Mouse (Mus musculus) brain, embryonic 14.5 days (tissue): ENCODE data around the gene Dchs2. TPM values are rescaled to one million over a fixed set of nuclear protein-coding genes. Genes with fewer than 3 reads are reported as not detected.

ENCODE experiments used
- DNase-seq: peaks from one replicate; pipeline ENCODE4 v3.0.0-alpha.2; 2011; ENCODE audit warnings: low read depth
- CTCF ChIP-seq: fragments of 200-500 bp; IDR thresholded peaks from 2 replicates; pipeline ENCODE4 v1.5.1; 2012; ENCODE audit warnings: inconsistent platforms, mild to moderate bottlenecking, moderate library complexity, borderline replicate concordance; ENCODE audit not compliant: insufficient read depth, insufficient read length; ENCODE audit errors: extremely low read depth
- POLR2A ChIP-seq: fragments of 200-500 bp; IDR thresholded peaks from 2 replicates; pipeline ENCODE4 v1.6.1; 2012; ENCODE audit warnings: mild to moderate bottlenecking, inconsistent platforms, borderline replicate concordance; ENCODE audit not compliant: poor library complexity, insufficient read depth, insufficient read length, severe bottlenecking; ENCODE audit errors: extremely low read depth
- polyA plus RNA-seq: library from polyadenylated mRNA; depleted of rRNA; stranded (reverse); fragments of >200 nt; gene quantifications from 2 replicates; pipeline ENCODE4 v1.2.3, GENCODE M21; 2012; rRNA removed

Gene Dchs2
- polyA plus RNA-seq, 1 experiment, result 1.8 TPM

DNA sequence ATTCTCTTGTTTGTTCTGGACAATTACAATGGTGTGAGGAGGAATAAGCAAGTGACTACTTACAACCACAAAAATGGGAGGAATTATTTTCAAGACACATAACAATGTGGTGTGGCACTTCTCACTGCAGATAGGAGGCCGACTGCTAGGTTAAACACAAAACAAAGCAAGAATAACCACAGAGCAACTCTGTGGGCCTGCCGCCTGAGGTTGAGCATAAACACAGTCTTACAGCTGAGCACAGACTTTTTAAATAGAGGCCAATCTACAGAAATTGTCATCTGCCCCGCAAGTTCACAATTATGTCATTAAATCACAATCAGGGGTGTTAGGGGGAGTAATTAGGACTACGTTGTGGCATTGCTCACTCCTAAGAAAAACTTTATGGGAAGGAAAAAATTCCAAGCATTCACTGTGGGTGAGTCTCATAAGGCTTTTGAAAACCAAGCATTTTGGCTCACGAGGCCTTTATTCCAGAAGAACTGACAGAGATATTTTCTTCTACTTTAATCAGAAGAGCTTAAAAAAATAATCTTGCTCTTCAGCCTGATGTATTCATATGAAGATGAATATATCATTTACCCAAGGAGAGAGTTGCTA, 172.1 kb downstream of the Dchs2 start:
- no peak for DNase-seq
- TF ChIP-seq POLR2A (no peak), CTCF (no peak)

DNA sequence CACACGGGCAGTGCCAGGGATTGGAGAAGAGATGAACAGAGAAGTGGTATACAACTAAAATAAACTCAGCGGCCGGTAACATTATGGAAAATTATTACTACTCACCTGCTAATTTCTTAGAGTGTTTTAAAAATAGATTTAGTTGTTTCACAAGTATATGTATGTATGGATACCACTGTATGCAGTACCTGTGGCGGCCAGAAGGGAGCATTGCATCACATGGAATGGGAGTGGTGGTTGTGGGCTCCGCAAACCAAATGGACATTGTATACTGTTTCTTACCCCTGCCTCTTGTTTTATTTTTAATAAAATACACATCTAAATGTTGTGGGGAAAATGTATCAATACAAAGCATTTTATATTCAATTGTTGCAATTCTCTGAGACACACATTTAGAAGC, 176.1 kb downstream of the Dchs2 start:
- no peak for TF ChIP-seq POLR2A
- peak; percentile 55; the same call in 1 of the 2 replicates for TF ChIP-seq CTCF
- DNase-seq, result peak; percentile 39

DNA sequence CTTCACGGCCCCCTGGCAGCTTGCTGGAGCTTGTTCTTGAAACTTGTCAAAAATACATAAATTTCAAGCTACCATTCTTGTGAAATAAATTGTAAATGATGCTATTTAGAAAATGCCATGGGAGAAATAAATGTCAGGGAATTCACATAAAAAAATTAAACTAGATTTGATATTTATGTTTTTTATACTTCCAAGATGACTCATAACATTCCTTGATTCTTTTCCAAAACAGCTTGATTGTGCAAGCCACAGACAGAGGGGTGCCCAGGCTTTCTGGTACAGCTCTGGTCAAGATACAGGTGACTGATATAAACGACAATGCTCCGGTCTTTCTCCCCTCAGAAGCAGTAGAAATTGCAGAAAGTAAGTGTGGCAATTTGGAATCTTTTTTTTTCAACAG, 218.2 kb downstream of the Dchs2 start:
- DNase-seq, result no peak
- TF ChIP-seq POLR2A (no peak), CTCF (no peak)

DNA sequence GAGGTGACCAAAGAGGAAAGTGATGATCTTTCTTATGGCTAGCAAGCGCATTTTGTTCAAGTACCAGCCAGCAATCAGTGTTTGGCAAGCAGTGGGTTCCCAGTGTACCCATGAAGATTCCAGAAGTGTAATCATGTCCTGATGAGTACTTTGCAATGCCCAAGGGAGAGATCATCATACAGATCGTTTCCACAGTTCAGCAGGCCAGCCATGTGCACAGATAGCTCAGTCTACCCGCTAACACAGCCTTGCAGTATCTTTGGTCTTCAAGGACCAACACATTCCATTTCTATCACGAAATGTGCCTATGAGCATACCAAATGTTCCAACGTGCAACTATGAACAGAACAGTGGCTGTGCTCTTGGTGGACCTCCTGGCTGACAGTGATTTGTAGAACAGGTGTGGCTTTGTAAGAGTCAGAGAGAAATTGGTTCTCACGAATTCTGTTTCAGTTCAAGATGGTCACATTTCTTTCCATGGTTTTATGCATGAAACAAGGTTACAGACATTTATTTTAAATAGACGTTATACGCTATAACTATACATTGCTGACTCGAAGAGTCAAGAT, 240.8 kb downstream of the Dchs2 start:
- DNase-seq, result no peak
- TF ChIP-seq CTCF (no peak), POLR2A (no peak)

DNA sequence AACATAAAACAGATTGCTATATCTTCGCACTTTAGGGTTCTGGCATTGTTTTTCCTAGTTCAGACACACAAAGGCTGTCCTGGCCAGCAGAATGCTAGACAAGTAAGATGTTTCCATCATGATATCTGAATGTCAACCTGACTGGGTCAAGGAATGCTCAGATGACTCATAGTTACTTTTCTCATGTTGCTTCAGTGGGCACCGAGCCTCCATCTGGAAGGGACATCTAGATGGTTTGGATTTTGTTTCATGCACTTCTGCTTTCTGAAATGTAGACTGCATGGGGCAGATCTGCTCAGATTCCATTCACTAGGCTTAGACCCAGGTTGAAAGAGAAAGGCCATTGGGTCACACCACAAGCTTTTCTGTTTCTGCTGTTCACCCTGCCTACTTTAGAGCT, 242.1 kb downstream of the Dchs2 start:
- TF ChIP-seq POLR2A, result no peak
- TF ChIP-seq CTCF, result no peak
- no peak for DNase-seq

DNA sequence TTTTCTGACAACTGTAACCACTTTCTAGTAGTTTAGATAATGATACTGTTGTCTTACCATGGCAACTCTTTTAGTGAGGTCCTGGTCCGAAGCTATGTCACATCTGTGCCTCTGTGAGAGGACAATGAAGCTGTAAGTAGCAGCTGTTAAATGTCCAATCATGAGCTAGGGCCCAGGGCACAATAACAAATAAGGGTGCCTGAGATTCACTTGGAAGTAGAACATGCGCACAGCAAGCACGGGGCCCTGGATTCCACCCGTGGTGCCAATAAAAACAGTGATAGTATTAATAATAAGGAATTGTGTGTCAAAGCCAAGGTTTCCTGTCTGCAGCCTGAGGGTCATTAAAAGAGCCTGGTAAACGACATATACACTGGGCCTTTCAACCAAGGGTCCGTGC, 246.6 kb downstream of the Dchs2 start:
- DNase-seq, result no peak
- no peak for TF ChIP-seq POLR2A
- TF ChIP-seq CTCF, result no peak

DNA sequence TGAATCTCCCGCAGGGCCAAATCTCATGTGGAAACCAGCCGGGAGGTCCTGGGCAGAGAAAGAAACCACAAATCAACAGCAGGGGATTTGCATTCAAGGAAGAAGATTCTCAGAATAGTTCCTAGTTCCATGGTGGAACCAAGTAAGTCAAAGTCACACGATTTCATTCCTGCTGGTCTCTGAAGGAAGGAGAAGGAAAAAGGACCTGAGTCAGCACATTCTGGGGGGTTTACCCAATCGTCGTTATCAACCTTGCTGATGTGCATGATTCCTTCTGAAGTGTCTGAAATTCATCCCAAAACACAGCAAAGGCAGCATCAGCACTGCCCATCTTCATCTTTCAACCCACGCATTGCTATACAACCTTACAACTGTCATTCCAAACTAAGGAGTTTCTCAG, 249.1 kb downstream of the Dchs2 start:
- DNase-seq, result no peak
- TF ChIP-seq POLR2A, result no peak
- no peak for TF ChIP-seq CTCF

Other genes with a start within 250 kb of the Dchs2 start
- gene Lrat, start 224.0 kb upstream of the Dchs2 start, polyA plus RNA-seq, result 0.05 and 0.14 TPM in 2 replicates
- 0.08 and 0.16 TPM in 2 replicates for gene Fgg, start 120.2 kb upstream of the Dchs2 start, polyA plus RNA-seq
- gene Fga, start 101.9 kb upstream of the Dchs2 start, polyA plus RNA-seq, result 0.09 and 0.10 TPM in 2 replicates
- 0.06 and 0.08 TPM in 2 replicates for gene Fgb, start 78.1 kb upstream of the Dchs2 start, polyA plus RNA-seq
- 87.6 and 101 TPM in 2 replicates for gene Plrg1, start 72.4 kb upstream of the Dchs2 start, polyA plus RNA-seq